Mouse (Mus musculus): ENCODE results near the gene Il10. TPM values are rescaled to one million over a fixed set of nuclear protein-coding genes. Genes with fewer than 3 reads are reported as not detected.

Gene Il10
- not detected in 2 replicates for polyA plus RNA-seq (2012; rRNA removed)

GRCm38 (mm10) chr1:131019492-131020098, at the start of gene Il10:
Gene Il10, plus strand, starts transcription at chr1:131019845.
- TF ChIP-seq CTCF (IDR thresholded peaks at IDR 0.05; ENCODE audit: extremely low read depth, insufficient read length, insufficient replicate concordance, low read depth, low read length) (no peak), POLR2A (IDR thresholded peaks at IDR 0.05; ENCODE audit: low read depth, low read length) (no peak)
- Histone ChIP-seq H3K27ac (ENCODE audit: insufficient read depth, low read depth, low read length) (no peak within 1 kb of the TSS), H3K36me3 (ENCODE audit: control insufficient read depth, insufficient read depth, low read length) (no peaks in the 10 kb centered on the region), H3K4me1 (ENCODE audit: control insufficient read depth, insufficient read depth, insufficient read length, low read length) (peaks cover 4% of the 10 kb centered on the region; the same call in 1 of the 2 replicates), H3K4me3 (ENCODE audit: low read depth, low read length) (no peak within 1 kb of the TSS), H3K27me3 (ENCODE audit: control insufficient read depth, insufficient read depth, low read length) (no peaks in the 10 kb centered on the region)
- 65% methylated on average over 8 of the region's 8 CpGs for WGBS

- WGBS: 48% methylated on average over 1 of the region's 1 CpGs
- H3K4me3 ChIP-seq (ENCODE audit: low read depth, low read length): no peak overlapping the region
- no peaks in the 10 kb centered on the region for H3K4me1 ChIP-seq (ENCODE audit: control insufficient read depth, insufficient read depth, insufficient read length, low read length)
- H3K27me3 ChIP-seq (ENCODE audit: control insufficient read depth, insufficient read depth, low read length): no peaks in the 10 kb centered on the region
- H3K27ac ChIP-seq (ENCODE audit: insufficient read depth, low read depth, low read length): no peak overlapping the region
- no peaks in the 10 kb centered on the region for H3K36me3 ChIP-seq (ENCODE audit: control insufficient read depth, insufficient read depth, low read length)
- TF ChIP-seq POLR2A (IDR thresholded peaks at IDR 0.05; ENCODE audit: low read depth, low read length) (no peak), CTCF (IDR thresholded peaks at IDR 0.05; ENCODE audit: extremely low read depth, insufficient read length, insufficient replicate concordance, low read depth, low read length) (peak; percentile 26; the same call in 1 of the 2 replicates)
These were observed 40.2 kb upstream of the Il10 start for GRCm38 (mm10) chr1:130979455-130979854.

GRCm38 (mm10) chr1:130984441-130984840, 35.2 kb upstream of the Il10 start:
- no peaks in the 10 kb centered on the region; the same call in 1 of the 2 replicates for H3K4me1 ChIP-seq (ENCODE audit: control insufficient read depth, insufficient read depth, insufficient read length, low read length)
- WGBS: 22% methylated on average over 7 of the region's 7 CpGs

GRCm38 (mm10) chr1:130987001-130987400, 32.6 kb upstream of the Il10 start:
- H3K4me3 ChIP-seq (ENCODE audit: low read depth, low read length): no peak overlapping the region
- H3K27me3 ChIP-seq (ENCODE audit: control insufficient read depth, insufficient read depth, low read length): no peaks in the 10 kb centered on the region
- 90% methylated on average over 5 of the region's 5 CpGs for WGBS
- no peaks in the 10 kb centered on the region for H3K36me3 ChIP-seq (ENCODE audit: control insufficient read depth, insufficient read depth, low read length)
- H3K4me1 ChIP-seq (ENCODE audit: control insufficient read depth, insufficient read depth, insufficient read length, low read length): no peaks in the 10 kb centered on the region; the same call in 1 of the 2 replicates
- TF ChIP-seq CTCF (IDR thresholded peaks at IDR 0.05; ENCODE audit: extremely low read depth, insufficient read length, insufficient replicate concordance, low read depth, low read length) (no peak), POLR2A (IDR thresholded peaks at IDR 0.05; ENCODE audit: low read depth, low read length) (no peak)
- no peak overlapping the region for H3K27ac ChIP-seq (ENCODE audit: insufficient read depth, low read depth, low read length)

More at GRCm38 (mm10) chr1:130984441-130984840, 35.2 kb upstream of the Il10 start:
- H3K4me3 ChIP-seq (ENCODE audit: low read depth, low read length): no peak overlapping the region
- TF ChIP-seq POLR2A (IDR thresholded peaks at IDR 0.05; ENCODE audit: low read depth, low read length) (no peak), CTCF (IDR thresholded peaks at IDR 0.05; ENCODE audit: extremely low read depth, insufficient read length, insufficient replicate concordance, low read depth, low read length) (peak; percentile 40; the same call in 1 of the 2 replicates)
- H3K27ac ChIP-seq (ENCODE audit: insufficient read depth, low read depth, low read length): no peak overlapping the region
- no peaks in the 10 kb centered on the region for H3K36me3 ChIP-seq (ENCODE audit: control insufficient read depth, insufficient read depth, low read length)
- no peaks in the 10 kb centered on the region for H3K27me3 ChIP-seq (ENCODE audit: control insufficient read depth, insufficient read depth, low read length)

- Histone ChIP-seq H3K4me1 (ENCODE audit: control insufficient read depth, insufficient read depth, insufficient read length, low read length) (no peaks in the 10 kb centered on the region; the same call in 1 of the 2 replicates), H3K27me3 (ENCODE audit: control insufficient read depth, insufficient read depth, low read length) (no peaks in the 10 kb centered on the region), H3K4me3 (ENCODE audit: low read depth, low read length) (no peak overlapping the region), H3K27ac (ENCODE audit: insufficient read depth, low read depth, low read length) (no peak overlapping the region), H3K36me3 (ENCODE audit: control insufficient read depth, insufficient read depth, low read length) (no peaks in the 10 kb centered on the region)
- TF ChIP-seq POLR2A (IDR thresholded peaks at IDR 0.05; ENCODE audit: low read depth, low read length) (no peak), CTCF (IDR thresholded peaks at IDR 0.05; ENCODE audit: extremely low read depth, insufficient read length, insufficient replicate concordance, low read depth, low read length) (peak; percentile 30; the same call in 1 of the 2 replicates)
These were observed 32.2 kb upstream of the Il10 start for GRCm38 (mm10) chr1:130987418-130987817.

- Histone ChIP-seq H3K27ac (ENCODE audit: insufficient read depth, low read depth, low read length) (peak overlapping the region; percentile 58), H3K4me1 (ENCODE audit: control insufficient read depth, insufficient read depth, insufficient read length, low read length) (no peaks in the 10 kb centered on the region; the same call in 1 of the 2 replicates), H3K36me3 (ENCODE audit: control insufficient read depth, insufficient read depth, low read length) (no peaks in the 10 kb centered on the region), H3K27me3 (ENCODE audit: control insufficient read depth, insufficient read depth, low read length) (no peaks in the 10 kb centered on the region), H3K4me3 (ENCODE audit: low read depth, low read length) (no peak overlapping the region)
- TF ChIP-seq CTCF (IDR thresholded peaks at IDR 0.05; ENCODE audit: extremely low read depth, insufficient read length, insufficient replicate concordance, low read depth, low read length) (no peak), POLR2A (IDR thresholded peaks at IDR 0.05; ENCODE audit: low read depth, low read length) (no peak)
- WGBS: 8% methylated on average over 3 of the region's 3 CpGs
These were observed 30.3 kb upstream of the Il10 start for GRCm38 (mm10) chr1:130989331-130989730.

GRCm38 (mm10) chr1:130990448-130990847, 29.2 kb upstream of the Il10 start:
- Histone ChIP-seq H3K27me3 (ENCODE audit: control insufficient read depth, insufficient read depth, low read length) (no peaks in the 10 kb centered on the region), H3K27ac (ENCODE audit: insufficient read depth, low read depth, low read length) (no peak overlapping the region), H3K4me1 (ENCODE audit: control insufficient read depth, insufficient read depth, insufficient read length, low read length) (no peaks in the 10 kb centered on the region; the same call in 1 of the 2 replicates), H3K4me3 (ENCODE audit: low read depth, low read length) (no peak overlapping the region), H3K36me3 (ENCODE audit: control insufficient read depth, insufficient read depth, low read length) (no peaks in the 10 kb centered on the region)
- no peak for TF ChIP-seq CTCF (IDR thresholded peaks at IDR 0.05; ENCODE audit: extremely low read depth, insufficient read length, insufficient replicate concordance, low read depth, low read length)
- TF ChIP-seq POLR2A (IDR thresholded peaks at IDR 0.05; ENCODE audit: low read depth, low read length): no peak
- WGBS: 65% methylated on average over 1 of the region's 1 CpGs

Data from small intestine, adult 2 months (tissue).